Mouse (Mus musculus) CH12.LX (cell line): ENCODE results near the gene Arhgap18. TPM values are rescaled to one million over a fixed set of nuclear protein-coding genes. Genes with fewer than 3 reads are reported as not detected.

Experiments used
- DNase-seq: peaks from one replicate; pipeline ENCODE4 v3.0.0-alpha.2; 2013; ENCODE audit errors: extremely low read depth
- H3K27ac ChIP-seq: 2 replicates; pipeline ENCODE4 v1.5.1; 2012; ENCODE audit warnings: low read depth, mild to moderate bottlenecking, control low read depth, moderate library complexity; ENCODE audit not compliant: insufficient read depth
- H3K27me3 ChIP-seq: replicated peaks from 2 replicates; pipeline ENCODE3; 2012; ENCODE audit warnings: inconsistent platforms
- H3K36me3 ChIP-seq, 2 experiments: replicated peaks in 1 of 2; 2 replicates each; pipeline versions ENCODE3 to v1.6.1; 2012; ENCODE audit warnings: inconsistent platforms in 1 of 2, low read length in 1 of 2, mild to moderate bottlenecking in 1 of 2, mixed read lengths in 1 of 2, moderate library complexity in 1 of 2; ENCODE audit not compliant: control insufficient read depth in 1 of 2, insufficient read depth in 1 of 2
- H3K4me1 ChIP-seq, 2 experiments: 2 replicates each; pipeline ENCODE4 v1.6.1; 2012; ENCODE audit warnings: inconsistent platforms in 1 of 2, moderate library complexity in 1 of 2; ENCODE audit not compliant: insufficient read depth in 2 of 2, control insufficient read depth in 1 of 2
- H3K4me2 ChIP-seq: 2 replicates; pipeline ENCODE4 v1.6.1; 2012; ENCODE audit warnings: low read depth, mild to moderate bottlenecking, control low read depth; ENCODE audit not compliant: poor library complexity, insufficient read depth, severe bottlenecking
- H3K4me3 ChIP-seq, 3 experiments: fragments of 150-350 bp in 1 of 3; sonication (generic) in 1 of 3; replicated peaks in 1 of 3; 2 replicates each; pipeline versions ENCODE3 to v1.5.1; 2011 to 2012; ENCODE audit warnings: low read depth in 2 of 3, low read length in 2 of 3, mild to moderate bottlenecking in 2 of 3, moderate library complexity in 2 of 3, control low read depth in 1 of 3, improper control_type of control experiment in 1 of 3, inconsistent platforms in 1 of 3, mixed read lengths in 1 of 3; ENCODE audit not compliant: poor library complexity in 1 of 3
- H3K79me2 ChIP-seq: replicated peaks from 2 replicates; pipeline ENCODE4 v1.6.1; 2012; ENCODE audit warnings: mild to moderate bottlenecking, moderate library complexity; ENCODE audit not compliant: control insufficient read depth, poor library complexity, insufficient read depth, severe bottlenecking; ENCODE audit errors: extremely low read depth
- H3K9ac ChIP-seq: 2 replicates; pipeline ENCODE4 v1.6.1; 2012; ENCODE audit warnings: low read depth, mild to moderate bottlenecking, control low read depth, moderate library complexity; ENCODE audit not compliant: insufficient read depth
- H3K9me3 ChIP-seq: replicated peaks from 2 replicates; pipeline ENCODE3; 2012; ENCODE audit warnings: low read length, inconsistent platforms, mixed read lengths
- CHD2 ChIP-seq: IDR thresholded peaks from 2 replicates; pipeline ENCODE4 v1.6.1; 2011; ENCODE audit warnings: low read length, improper control_type of control experiment
- ETS1 ChIP-seq: conservative IDR thresholded peaks from 2 replicates; pipeline ENCODE4 v1.6.1; 2012; ENCODE audit warnings: low read depth, mild to moderate bottlenecking, inconsistent platforms, low read length, improper control_type of control experiment, moderate library complexity
- HCFC1 ChIP-seq: IDR thresholded peaks from 2 replicates; pipeline ENCODE4 v1.6.1; 2012; ENCODE audit warnings: low read depth, mild to moderate bottlenecking, inconsistent platforms, low read length, improper control_type of control experiment
- JUND ChIP-seq: conservative IDR thresholded peaks from 2 replicates; pipeline ENCODE4 v1.6.1; 2011; ENCODE audit warnings: low read depth, low read length, improper control_type of control experiment
- KAT2A ChIP-seq: IDR thresholded peaks from 2 replicates; pipeline ENCODE4 v1.6.1; 2012; ENCODE audit warnings: low read length, improper control_type of control experiment, inconsistent platforms; ENCODE audit not compliant: insufficient replicate concordance
- MXI1 ChIP-seq: IDR thresholded peaks from 2 replicates; pipeline ENCODE4 v1.6.1; 2011; ENCODE audit warnings: mild to moderate bottlenecking, low read depth, low read length, improper control_type of control experiment
- MYC ChIP-seq: IDR thresholded peaks from 2 replicates; pipeline ENCODE4 v1.6.1; 2011; ENCODE audit warnings: low read depth, mild to moderate bottlenecking, improper control_type of control experiment, low read length
- PAX5 ChIP-seq: IDR thresholded peaks from 2 replicates; pipeline ENCODE4 v1.6.1; 2012; ENCODE audit warnings: low read length, inconsistent platforms, mixed read lengths
- POLR2A ChIP-seq: IDR thresholded peaks from 2 replicates; pipeline ENCODE4 v1.6.1; 2011; ENCODE audit warnings: low read depth, mild to moderate bottlenecking, improper control_type of control experiment, low read length
- RCOR1 ChIP-seq: conservative IDR thresholded peaks from 2 replicates; pipeline ENCODE4 v1.6.1; 2012; ENCODE audit warnings: low read depth, mild to moderate bottlenecking, inconsistent platforms, low read length, improper control_type of control experiment
- TBP ChIP-seq: conservative IDR thresholded peaks from 2 replicates; pipeline ENCODE4 v1.6.1; 2011; ENCODE audit warnings: low read depth, low read length, improper control_type of control experiment
- USF2 ChIP-seq: conservative IDR thresholded peaks from 2 replicates; pipeline ENCODE4 v1.6.1; 2011; ENCODE audit warnings: low read depth, low read length, improper control_type of control experiment
- ZNF384 ChIP-seq: IDR thresholded peaks from 2 replicates; pipeline ENCODE4 v1.6.1; 2012; ENCODE audit warnings: low read depth, low read length, improper control_type of control experiment, inconsistent platforms
- dilution Hi-C: fragments of 300-500 bp; cut with MboI; formaldehyde crosslinking; loops from 2 replicates; pipeline ENCODE4 v1.14.3; 2020; ENCODE audit warnings: low sequenced_read_pairs; ENCODE audit not compliant: extremely low pct_unique_long_range_greater_than_20kb, extremely low pct_ligation_motif_present
- in situ Hi-C: fragments of 300-500 bp; cut with MboI; formaldehyde crosslinking; loops from 3 replicates; pipeline ENCODE4 v1.14.3; 2019; ENCODE audit warnings: low sequenced_read_pairs, low pct_ligation_motif_present, low pct_unique_long_range_greater_than_20kb, mixed read lengths
- polyA plus RNA-seq: library from polyadenylated mRNA; unstranded; fragments of >175 nt; gene quantifications from 2 replicates; pipeline ENCODE4 v1.2.1, GENCODE M21; 2012; ENCODE audit warnings: low read depth; ENCODE audit not compliant: insufficient read length
- total RNA-seq, 2 experiments: library from RNA; depleted of rRNA; stranded (reverse); fragments of 300-350 nt in 1 of 2; fragments of >200 nt in 1 of 2; gene quantifications; 2 replicates each; pipeline ENCODE4 v1.2.3; 2012 to 2014

Gene Arhgap18
- total and polyA plus RNA-seq, 3 experiments, result 3.3 to 4.2 (median 3.3) TPM

- in situ Hi-C loops (loop anchor here (10.0 kb wide), 1 partner anchor 125 kb away; no protein-coding TSS in a partner anchor), dilution Hi-C loops (no loop called here)
- no peak overlapping the region for H3K9ac ChIP-seq
- H3K36me3 ChIP-seq, result no peaks in the 10 kb centered on the region
- no peak overlapping the region for H3K4me2 ChIP-seq
- H3K27me3 ChIP-seq, result no peaks in the 10 kb centered on the region
- no peaks in the 10 kb centered on the region for H3K4me1 ChIP-seq
- no peak overlapping the region for H3K27ac ChIP-seq
- TF ChIP-seq HCFC1, result no peak
- no peak for TF ChIP-seq ZNF384
- TF ChIP-seq RCOR1, result no peak
- DNase-seq, result no peak
- H3K79me2 ChIP-seq, result no peaks in the 10 kb centered on the region
- H3K9me3 ChIP-seq, result no peaks in the 10 kb centered on the region
- H3K4me3 ChIP-seq, result no peak overlapping the region
Measured at GRCm38 (mm10) chr10:26759469-26759868, 6.2 kb downstream of the Arhgap18 start.

- no peaks in the 10 kb centered on the region for H3K9me3 ChIP-seq
- TF ChIP-seq MXI1, result no peak
- no peak for TF ChIP-seq ETS1
- no peak for TF ChIP-seq PAX5
- TF ChIP-seq JUND, result no peak
- no peak for TF ChIP-seq POLR2A
- TF ChIP-seq ZNF384, result no peak
- TF ChIP-seq HCFC1, result no peak
- TF ChIP-seq CHD2, result no peak
- TF ChIP-seq MYC, result no peak
- no peak for TF ChIP-seq TBP
- TF ChIP-seq USF2, result no peak
- TF ChIP-seq KAT2A, result no peak
- TF ChIP-seq, all 38 proteins: peak for 0
- Histone ChIP-seq H3K36me3 (no peaks in the 10 kb centered on the region), H3K4me3 (no peak overlapping the region), H3K27ac (no peak overlapping the region), H3K4me1 (no peaks in the 10 kb centered on the region), H3K4me2 (no peak overlapping the region), H3K79me2 (no peaks in the 10 kb centered on the region), H3K9ac (no peak overlapping the region), H3K27me3 (no peaks in the 10 kb centered on the region)
- in situ Hi-C loops (no loop called here), dilution Hi-C loops (no loop called here)
- no peak for DNase-seq
Measured at GRCm38 (mm10) chr10:26761103-26761502, 7.9 kb downstream of the Arhgap18 start.
